Mouse (Mus musculus) layer of hippocampus, postnatal 10 days (tissue): ENCODE data around the gene Gm47283. TPM values are rescaled to one million over a fixed set of nuclear protein-coding genes. Genes with fewer than 3 reads are reported as not detected.
"Not testable (repeated sequence)": the region's sequence is repeated elsewhere in the genome, so short reads cannot be mapped to it uniquely, and the experiment has no call there.

ENCODE experiments used
- DNase-seq, 2 experiments: peaks; one replicate each; pipeline ENCODE4 v3.0.0; 2021; ENCODE audit warnings: low spot score in 2 of 2
- long read RNA-seq: library from polyadenylated mRNA; stranded (forward); transcript quantifications from one replicate; pipeline ENCODE4 v2.0.0, GENCODE M21; 2023
- total RNA-seq, 2 experiments: library from RNA; stranded (reverse); gene quantifications; 2 replicates each; pipeline ENCODE4 v1.2.3; 2021

Gm47283 gene
- total RNA-seq, result not detected
- long read RNA-seq, result 0 reads

GRCm38 (mm10) chrY:90784438-90784837 is at the start of gene Gm47283:
Gm47283 (plus strand) TSS chrY:90784738.
- not testable (repeated sequence) for DNase-seq

- DNase-seq, result not testable (repeated sequence)
Measured at GRCm38 (mm10) chrY:90735181-90735895, 49.2 kb upstream of the Gm47283 start.

- not testable (repeated sequence) for DNase-seq
Measured at GRCm38 (mm10) chrY:90736217-90737000, 48.1 kb upstream of the Gm47283 start.

GRCm38 (mm10) chrY:90737606-90738430 is 46.7 kb upstream of the Gm47283 start:
- DNase-seq, result no peak

GRCm38 (mm10) chrY:90738431-90738680 is 46.2 kb upstream of the Gm47283 start:
- DNase-seq, result no peak

DNA sequence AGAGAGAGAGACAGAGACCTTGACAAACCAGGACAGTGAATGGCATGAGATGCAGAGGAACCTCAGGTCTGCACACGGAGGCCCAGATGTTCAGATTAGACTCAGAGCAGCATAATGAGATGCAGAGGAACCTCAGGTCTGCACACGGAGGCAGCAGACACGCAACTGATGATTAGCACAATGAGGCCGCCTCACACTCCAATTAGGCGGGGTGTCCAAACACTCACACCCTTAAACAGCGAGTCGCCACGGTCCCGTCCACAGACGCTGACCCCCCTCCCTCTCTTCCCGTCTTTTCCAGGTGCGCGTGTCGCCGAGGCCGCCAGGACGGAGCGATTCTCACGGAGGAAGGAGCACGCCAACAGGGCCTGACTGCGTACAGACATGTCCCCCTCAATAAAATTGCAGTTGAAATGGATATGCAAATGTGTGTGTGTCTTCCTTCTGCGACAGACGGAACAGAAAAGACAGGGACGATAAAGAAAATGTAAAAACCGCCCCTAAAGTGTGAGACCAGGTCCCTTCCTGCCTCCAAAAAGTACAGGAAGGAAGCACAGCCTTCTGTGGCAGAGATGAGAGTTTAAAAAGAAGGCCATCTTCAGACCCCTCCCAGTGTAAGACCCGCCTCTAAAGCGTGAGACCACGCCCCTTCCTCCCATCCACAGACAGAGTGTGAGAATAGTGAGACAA is 45.6 kb upstream of the Gm47283 start:
- DNase-seq, result peak; percentile 21 to 47

DNA sequence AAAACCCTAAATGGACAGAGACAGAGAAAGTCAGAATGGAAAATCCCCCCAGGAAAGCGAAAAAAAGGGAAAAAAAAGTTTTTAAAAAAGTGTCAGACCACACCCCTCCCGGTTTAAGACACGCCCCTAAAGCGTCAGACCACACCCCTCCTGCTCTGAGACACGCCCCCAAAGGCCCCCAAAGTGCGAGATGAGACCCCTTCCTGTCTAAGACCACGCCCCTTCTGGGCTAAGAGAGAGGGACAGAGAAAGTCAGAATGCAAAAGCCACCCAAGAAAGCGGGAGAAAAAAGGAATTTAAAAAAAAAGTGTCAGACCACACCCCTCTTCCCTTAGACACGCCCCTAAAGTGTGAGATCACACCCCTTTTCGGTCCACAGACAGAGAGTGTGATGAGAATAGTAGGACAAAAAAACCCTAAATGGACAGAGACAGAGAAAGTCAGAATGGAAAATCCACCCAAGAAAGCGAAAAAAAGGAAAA is 45.0 kb upstream of the Gm47283 start:
- DNase-seq, result peak; percentile 23 to 61

DNA sequence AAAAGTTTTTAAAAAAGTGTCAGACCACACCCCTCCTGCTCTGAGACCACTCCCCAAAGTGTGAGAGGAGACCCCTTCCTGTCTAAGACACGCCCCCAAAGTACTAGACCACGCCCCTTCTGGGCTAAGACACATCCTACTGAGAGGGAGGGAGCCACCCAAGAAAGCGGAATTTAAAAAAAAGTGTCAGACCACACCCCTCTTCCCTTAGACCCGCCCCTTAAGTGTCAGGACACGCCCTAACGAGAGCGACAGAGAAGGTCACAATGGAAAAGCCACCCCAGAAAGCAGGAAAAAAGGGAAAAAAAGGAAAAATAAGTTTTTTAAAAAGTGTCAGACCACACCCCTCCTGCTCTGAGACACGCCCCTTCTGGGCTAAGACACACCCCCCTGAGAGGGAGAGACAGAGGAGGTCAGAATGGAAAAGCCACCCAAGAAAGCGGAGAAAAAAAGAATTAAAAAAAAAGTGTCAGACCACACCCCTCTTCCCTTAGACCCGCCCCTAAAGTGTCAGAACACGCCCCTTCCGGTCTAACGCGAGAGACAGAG is 44.5 kb upstream of the Gm47283 start:
- peak; percentile 44 to 51 for DNase-seq

- peak; percentile 17 to 23 for DNase-seq
Measured at GRCm38 (mm10) chrY:90741006-90741405, 43.5 kb upstream of the Gm47283 start.

- peak; percentile 37 to 62 for DNase-seq
Measured at GRCm38 (mm10) chrY:90741452-90742260, 42.9 kb upstream of the Gm47283 start.

GRCm38 (mm10) chrY:90742261-90743052 is 42.1 kb upstream of the Gm47283 start:
- peak in 1 of 2 experiments; percentile 13 for DNase-seq

DNA sequence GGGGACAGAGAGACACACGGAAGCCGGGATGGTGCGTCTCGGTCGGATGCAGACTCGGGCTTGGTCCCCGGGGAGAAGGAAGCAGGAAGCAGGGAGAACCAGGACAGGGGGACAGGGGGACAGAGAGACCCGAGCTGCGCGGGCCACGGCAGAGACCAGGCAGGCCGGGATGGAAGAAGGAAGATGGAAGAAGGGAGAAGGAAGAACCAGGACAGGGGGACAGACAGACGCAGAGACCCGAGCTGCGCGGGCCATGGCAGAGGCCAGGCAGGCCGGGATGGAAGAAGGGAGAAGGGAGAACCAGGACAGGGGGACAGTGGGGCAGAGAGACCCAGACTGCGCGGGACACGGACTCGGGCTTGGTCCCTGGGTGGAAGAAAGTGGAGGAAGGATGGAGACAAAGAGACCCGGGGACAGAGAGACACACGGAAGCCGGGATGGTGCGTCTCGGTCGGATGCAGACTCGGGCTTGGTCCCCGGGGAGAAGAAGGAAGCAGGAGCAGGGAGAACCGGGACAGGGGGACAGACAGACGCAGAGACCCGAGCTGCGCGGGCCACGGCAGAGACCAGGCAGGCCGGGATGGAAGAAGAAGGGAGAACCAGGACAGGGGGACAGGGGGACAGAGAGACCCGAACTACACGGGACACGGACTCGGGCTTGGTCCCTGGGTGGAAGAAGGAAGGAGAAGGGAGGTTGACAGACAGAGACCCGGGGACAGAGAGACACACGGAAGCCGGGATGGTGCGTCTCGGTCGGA is 41.3 kb upstream of the Gm47283 start:
- DNase-seq, result peak; percentile 18 to 38

- DNase-seq, result peak in 1 of 2 experiments; percentile 7
Measured at GRCm38 (mm10) chrY:90743811-90744220, 40.7 kb upstream of the Gm47283 start.

DNA sequence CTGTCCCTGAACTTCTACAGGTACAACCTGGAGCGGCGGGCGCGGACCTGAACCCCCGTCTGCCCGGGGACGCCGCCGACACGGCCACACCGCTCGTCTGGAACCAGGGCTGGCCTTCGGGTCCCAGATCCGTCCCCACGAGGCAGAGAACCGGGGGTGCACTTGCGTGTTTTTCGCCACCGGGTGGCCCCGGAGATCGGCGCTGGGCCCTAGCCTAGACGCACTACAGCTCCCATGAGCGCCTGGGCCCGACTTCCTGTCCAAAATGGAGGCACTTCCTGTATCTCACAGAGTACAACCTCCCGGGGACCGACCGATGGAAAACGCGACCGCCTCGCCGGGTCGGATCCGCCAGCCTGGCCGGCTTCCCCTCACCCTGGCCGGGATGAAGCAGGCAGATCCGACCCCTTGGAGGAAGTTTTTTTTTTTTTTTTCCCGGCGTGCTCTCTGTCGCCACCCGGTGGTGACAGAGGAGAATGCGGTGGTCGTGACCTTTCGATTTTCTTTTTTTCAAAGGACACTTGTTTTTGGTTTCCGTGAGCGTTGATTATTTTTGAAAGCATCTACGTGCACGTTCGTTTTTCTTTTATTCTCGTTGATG is 40.1 kb upstream of the Gm47283 start:
- peak; percentile 91 to 97 for DNase-seq

DNA sequence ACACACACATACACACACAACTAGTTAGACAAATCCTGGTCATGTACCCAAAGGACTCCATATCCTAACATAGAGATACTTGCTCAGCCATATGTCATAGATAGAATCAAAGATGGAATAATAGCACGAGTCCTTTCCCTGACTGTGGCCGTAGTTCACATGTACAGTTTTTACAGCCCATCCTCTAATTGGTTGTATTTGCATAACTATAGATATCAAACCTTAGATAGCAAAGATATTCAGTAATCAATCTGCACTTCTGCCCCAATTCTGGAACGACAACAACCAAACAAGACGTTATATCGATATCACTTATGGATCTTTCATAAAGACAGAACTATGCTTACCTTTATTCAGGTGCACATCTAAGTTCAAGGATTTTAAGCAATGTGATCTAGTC is 39.3 kb upstream of the Gm47283 start:
- DNase-seq, result not testable (repeated sequence)

DNA sequence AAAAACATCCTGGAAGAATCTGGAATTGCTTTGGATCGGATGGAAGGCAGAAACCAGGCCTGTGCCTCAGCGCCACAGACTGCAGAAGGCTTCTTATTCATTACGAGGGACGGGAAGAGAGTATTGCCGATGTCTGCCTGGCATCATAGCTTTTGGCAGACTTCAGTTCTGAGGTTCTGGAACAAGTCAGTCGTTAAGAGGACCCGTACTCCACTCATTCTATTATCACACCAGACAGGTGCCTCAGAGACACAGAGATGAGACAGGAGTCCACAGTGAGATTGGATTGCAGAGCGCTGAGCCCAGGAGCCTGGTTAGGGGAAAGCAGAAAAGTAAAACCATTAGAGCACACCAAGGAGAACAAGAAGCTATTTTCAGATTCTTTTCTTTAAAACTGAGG is 29.8 kb upstream of the Gm47283 start, which contains the start of gene Gm21860:
Gm21860 (minus strand) TSS at position 101 of the 400 bp plus-strand sequence.
- not testable (repeated sequence) for DNase-seq

DNA sequence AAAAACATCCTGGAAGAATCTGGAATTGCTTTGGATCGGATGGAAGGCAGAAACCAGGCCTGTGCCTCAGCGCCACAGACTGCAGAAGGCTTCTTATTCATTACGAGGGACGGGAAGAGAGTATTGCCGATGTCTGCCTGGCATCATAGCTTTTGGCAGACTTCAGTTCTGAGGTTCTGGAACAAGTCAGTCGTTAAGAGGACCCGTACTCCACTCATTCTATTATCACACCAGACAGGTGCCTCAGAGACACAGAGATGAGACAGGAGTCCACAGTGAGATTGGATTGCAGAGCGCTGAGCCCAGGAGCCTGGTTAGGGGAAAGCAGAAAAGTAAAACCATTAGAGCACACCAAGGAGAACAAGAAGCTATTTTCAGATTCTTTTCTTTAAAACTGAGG is 54.5 kb downstream of the Gm47283 start, which contains the start of gene Gm21748:
Gm21748 (minus strand) TSS at position 101 of the 400 bp plus-strand sequence.
- DNase-seq, result not testable (repeated sequence)
